ENCODE assay signal across 25 mouse cellular contexts in genomic region chr12:102414686-102415085, GRCm38 (mm10).
"Had no signal": no experiment of that assay in that cellular context is flagged by ENCODE, and none has a peak within 500 bp of the region (broad histone marks: within the 10 kb centered on the region; RNA-seq: fewer than 3 reads in every experiment).

No protein-coding gene starts in this region.

- ATAC-seq: hindbrain, embryonic 16.5 days; inflammation-experienced regulatory T-cells, adult 6 months; intestine, embryonic 15.5 days; intestine, postnatal 0 days had no signal

- H3K27ac ChIP-seq: gastrocnemius, adult 2 months; hindbrain, embryonic 10.5 days; hindbrain, embryonic 12.5 days; hindbrain, embryonic 14.5 days; intestine, embryonic 15.5 days; left cerebral cortex, adult 2 months; limb, embryonic 10.5 days; limb, embryonic 12.5 days; liver, embryonic 13.5 days had no signal

- H3K36me3 ChIP-seq: intestine, embryonic 15.5 days; liver, embryonic 13.5 days had no signal

- H3K27me3 ChIP-seq: hindbrain, embryonic 12.5 days; intestine, embryonic 15.5 days; limb, embryonic 12.5 days; liver, embryonic 13.5 days had no signal

- H3K4me2 ChIP-seq: heart, embryonic 11.5 days; hindbrain, embryonic 12.5 days; hindbrain, embryonic 14.5 days; intestine, embryonic 15.5 days; limb, embryonic 12.5 days; liver, embryonic 11.5 days; liver, embryonic 13.5 days had no signal

- H3K9ac ChIP-seq: hindbrain, embryonic 12.5 days; hindbrain, embryonic 14.5 days; intestine, embryonic 15.5 days; limb, embryonic 12.5 days; liver, embryonic 13.5 days had no signal

- H3K4me3 ChIP-seq: gastrocnemius, adult 2 months; heart, adult 2 months; hindbrain, embryonic 10.5 days; hindbrain, embryonic 12.5 days; intestine, embryonic 15.5 days; left cerebral cortex, adult 2 months; limb, embryonic 10.5 days; limb, embryonic 12.5 days; liver, embryonic 13.5 days had no signal

- H3K9me3 ChIP-seq: hindbrain, embryonic 10.5 days; hindbrain, embryonic 12.5 days; intestine, embryonic 15.5 days; limb, embryonic 10.5 days; limb, embryonic 12.5 days; liver, embryonic 13.5 days had no signal

- DNase-seq: gastrocnemius, adult 2 months; gastrocnemius, postnatal 10 days; gastrocnemius, postnatal 25 days; heart, postnatal 10 days; heart, postnatal 4 days; kidney, adult 18-20 months; kidney, adult 8-10 months; kidney, postnatal 10 days; kidney, postnatal 25 days; kidney, postnatal 4 days; liver; liver, embryonic 13.5 days had no signal
